Mouse (Mus musculus) heart, embryonic 15.5 days (tissue): Measurements from ENCODE around the gene Irf2. TPM values are rescaled to one million over a fixed set of nuclear protein-coding genes. Genes with fewer than 3 reads are reported as not detected.

Source experiments
- ATAC-seq: fragments of 200-750 bp; cut with Nextera tagmentation; replicated peaks from 2 replicates; pipeline ENCODE4 v1.8.0; 2017; ENCODE audit warnings: low read depth, moderate TSS enrichment; ENCODE audit not compliant: insufficient number of reproducible peaks, insufficient read depth, low FRiP score
- H3K27ac ChIP-seq: fragments of 300-500 bp; sonication (generic); 2 replicates; pipeline ENCODE4 v1.5.1; 2015; ENCODE audit warnings: mild to moderate bottlenecking, inconsistent platforms
- H3K27me3 ChIP-seq: fragments of 300-500 bp; sonication (generic); 2 replicates; pipeline ENCODE4 v1.6.1; 2015; ENCODE audit warnings: inconsistent platforms
- H3K36me3 ChIP-seq: fragments of 300-500 bp; sonication (generic); 2 replicates; pipeline ENCODE4 v1.6.1; 2015; ENCODE audit warnings: mild to moderate bottlenecking, inconsistent platforms
- H3K4me1 ChIP-seq: fragments of 300-500 bp; sonication (generic); replicated peaks from 2 replicates; pipeline ENCODE4 v1.6.1; 2015; ENCODE audit warnings: inconsistent platforms
- H3K4me2 ChIP-seq: fragments of 300-500 bp; sonication (generic); 2 replicates; pipeline ENCODE4 v1.6.1; 2015; ENCODE audit warnings: inconsistent platforms, mild to moderate bottlenecking, moderate library complexity
- H3K4me3 ChIP-seq: fragments of 300-500 bp; sonication (generic); 2 replicates; pipeline ENCODE4 v1.5.1; 2015; ENCODE audit warnings: mild to moderate bottlenecking, inconsistent platforms
- H3K9ac ChIP-seq: fragments of 300-500 bp; sonication (generic); 2 replicates; pipeline ENCODE4 v1.6.1; 2015; ENCODE audit warnings: mild to moderate bottlenecking, inconsistent platforms
- H3K9me3 ChIP-seq: fragments of 300-500 bp; sonication (generic); replicated peaks from 2 replicates; pipeline ENCODE4 v1.6.1; 2016; ENCODE audit warnings: inconsistent platforms
- WGBS: fragments of 180-500 bp; shearing (Covaris S2); methylation state at CpG from one replicate; pipeline ENCODE4 v1.1.7; 2015; ENCODE audit warnings: mixed read lengths; 5-methylcytosine and 5-hydroxymethylcytosine counted together
- polyA plus RNA-seq: library from polyadenylated mRNA; unstranded; fragments of >200 nt; fragmentation: Nextera tagmentation; extraction: Ambion mirVana; gene quantifications from 2 replicates; pipeline ENCODE4 v1.2.1, GENCODE M21; 2015

Gene Irf2
- polyA plus RNA-seq, 1 experiment from 2014 or later: 19.9 TPM

DNA sequence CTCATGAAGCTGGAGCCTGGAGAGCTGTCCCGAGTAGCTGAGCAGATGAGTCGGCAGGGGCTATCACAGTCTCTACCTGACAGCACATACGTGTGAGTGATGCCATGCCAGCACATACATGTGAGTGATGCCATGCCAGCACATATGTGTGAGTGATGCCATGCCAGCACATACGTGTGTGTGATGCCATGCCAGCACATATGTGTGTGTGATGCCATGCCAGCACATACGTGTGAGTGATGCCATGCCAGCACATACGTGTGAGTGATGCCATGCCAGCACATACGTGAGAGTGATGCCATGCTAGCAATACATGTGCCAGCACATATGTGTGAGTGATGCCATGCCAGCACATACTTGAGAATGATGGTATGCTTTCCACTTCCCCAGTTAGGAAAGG lies 18.6 kb downstream of the Irf2 start:
- H3K36me3 ChIP-seq: no peaks in the 10 kb centered on the region
- no peaks in the 10 kb centered on the region for H3K9me3 ChIP-seq
- H3K4me2 ChIP-seq: no peak overlapping the region
- ATAC-seq: no peak
- peaks cover 9% of the 10 kb centered on the region for H3K4me1 ChIP-seq
- no peak overlapping the region for H3K9ac ChIP-seq
- 89% methylated on average over 7 of the region's 7 CpGs for WGBS
- no peak overlapping the region for H3K27ac ChIP-seq
- no peak overlapping the region for H3K4me3 ChIP-seq
- no peaks in the 10 kb centered on the region for H3K27me3 ChIP-seq

DNA sequence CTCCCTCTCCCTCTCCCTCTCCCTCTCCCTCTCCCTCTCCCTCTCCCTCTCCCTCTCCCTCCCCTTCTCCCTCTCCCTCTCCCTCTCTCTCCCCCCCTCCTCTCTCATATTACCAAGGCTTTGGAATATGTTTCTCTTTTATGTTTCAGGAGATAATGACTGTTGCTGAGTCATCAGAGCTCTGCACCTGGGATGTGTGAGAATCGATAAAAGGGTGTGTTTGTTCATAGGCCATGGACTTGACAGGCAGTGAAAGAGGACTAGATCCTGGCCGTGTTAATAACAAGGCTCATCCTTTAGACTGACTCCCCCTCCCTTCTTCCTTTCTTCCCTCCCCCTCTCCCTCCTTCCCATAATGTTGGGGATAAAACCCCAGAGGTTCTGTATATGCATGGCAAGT lies 19.1 kb downstream of the Irf2 start:
- H3K27ac ChIP-seq: no peak overlapping the region
- H3K4me3 ChIP-seq: no peak overlapping the region
- no peaks in the 10 kb centered on the region for H3K9me3 ChIP-seq
- H3K9ac ChIP-seq: no peak overlapping the region
- ATAC-seq: no peak
- H3K36me3 ChIP-seq: no peaks in the 10 kb centered on the region
- peaks cover 9% of the 10 kb centered on the region for H3K4me1 ChIP-seq
- WGBS: 80% methylated on average over 2 of the region's 2 CpGs
- H3K4me2 ChIP-seq: no peak overlapping the region
- H3K27me3 ChIP-seq: no peaks in the 10 kb centered on the region

DNA sequence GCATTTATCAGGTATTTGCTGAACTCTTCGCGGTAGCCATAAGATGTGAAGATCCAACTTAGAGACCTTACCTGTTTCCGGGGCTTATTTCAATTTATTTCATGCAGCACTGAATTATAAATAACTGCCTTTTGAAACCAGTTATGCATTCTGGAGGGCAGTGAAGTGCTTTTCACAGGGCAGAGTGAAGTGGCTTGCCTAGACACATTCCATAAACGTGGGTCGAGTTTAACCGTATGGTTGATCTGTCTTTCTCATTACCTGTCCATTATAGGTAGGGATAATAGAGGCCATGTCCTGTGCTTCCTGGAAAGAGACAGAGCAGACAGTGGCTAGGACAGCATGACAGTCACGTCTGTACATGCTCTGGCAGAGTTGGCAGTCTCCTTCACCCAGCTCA lies 20.0 kb downstream of the Irf2 start:
- 0 out of 2 replicates have a peak, but pooled peaks have one; percentile 31 for ATAC-seq
- no peak overlapping the region for H3K27ac ChIP-seq
- no peaks in the 10 kb centered on the region for H3K9me3 ChIP-seq
- H3K36me3 ChIP-seq: no peaks in the 10 kb centered on the region
- no peak overlapping the region for H3K4me2 ChIP-seq
- H3K27me3 ChIP-seq: no peaks in the 10 kb centered on the region
- WGBS: 77% methylated on average over 7 of the region's 7 CpGs
- peaks cover 7% of the 10 kb centered on the region for H3K4me1 ChIP-seq
- no peak overlapping the region for H3K4me3 ChIP-seq
- H3K9ac ChIP-seq: no peak overlapping the region

- no peaks in the 10 kb centered on the region for H3K36me3 ChIP-seq
- H3K27me3 ChIP-seq: no peaks in the 10 kb centered on the region
- no peak overlapping the region for H3K4me3 ChIP-seq
- peaks cover 12% of the 10 kb centered on the region for H3K4me1 ChIP-seq
- H3K9ac ChIP-seq: no peak overlapping the region
- no peak overlapping the region for H3K4me2 ChIP-seq
- H3K9me3 ChIP-seq: no peaks in the 10 kb centered on the region
- ATAC-seq: no peak
- WGBS: 89% methylated on average over 7 of the region's 7 CpGs
- no peak overlapping the region for H3K27ac ChIP-seq
Observed at GRCm38 (mm10) chr8:46760701-46761100, 21.2 kb downstream of the Irf2 start.

DNA sequence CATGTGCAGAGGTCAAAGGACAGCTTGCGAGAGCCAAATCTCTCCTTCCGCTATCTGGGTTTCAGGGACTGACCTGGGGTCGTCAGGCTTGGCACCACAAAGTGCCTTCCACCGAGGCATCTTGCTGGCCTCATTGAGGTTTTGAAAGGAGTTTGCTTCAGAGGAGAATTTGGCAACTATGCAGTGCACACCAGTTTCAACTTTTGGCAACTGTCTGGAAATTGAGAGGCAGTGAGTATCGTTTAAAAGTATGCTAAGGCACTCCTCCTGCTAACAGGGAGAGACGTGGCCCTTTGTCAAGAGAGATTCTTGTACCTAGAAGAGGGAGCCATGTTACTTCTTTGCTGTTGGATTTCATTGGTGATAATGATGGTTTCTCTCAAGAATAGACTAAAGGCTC lies 21.9 kb downstream of the Irf2 start:
- H3K27me3 ChIP-seq: no peaks in the 10 kb centered on the region
- 73% methylated on average over 6 of the region's 6 CpGs for WGBS
- H3K9ac ChIP-seq: no peak overlapping the region
- ATAC-seq: no peak
- H3K36me3 ChIP-seq: no peaks in the 10 kb centered on the region
- H3K27ac ChIP-seq: no peak overlapping the region
- no peak overlapping the region for H3K4me2 ChIP-seq
- no peak overlapping the region for H3K4me3 ChIP-seq
- no peaks in the 10 kb centered on the region for H3K9me3 ChIP-seq
- H3K4me1 ChIP-seq: peaks cover 14% of the 10 kb centered on the region

GRCm38 (mm10) chr8:46769408-46770180 lies 30.1 kb downstream of the Irf2 start:
- Histone ChIP-seq H3K27ac (0 out of 2 replicates have a peak overlapping the region, but pooled peaks have one; percentile 19), H3K36me3 (peaks cover 4% of the 10 kb centered on the region; the same call in 1 of the 2 replicates), H3K4me1 (peaks cover 13% of the 10 kb centered on the region), H3K4me3 (no peak overlapping the region), H3K4me2 (no peak overlapping the region), H3K9me3 (no peaks in the 10 kb centered on the region), H3K27me3 (no peaks in the 10 kb centered on the region), H3K9ac (no peak overlapping the region)
- ATAC-seq: no peak
- 75% methylated on average over 11 of the region's 11 CpGs for WGBS

GRCm38 (mm10) chr8:46770905-46771516 lies 31.5 kb downstream of the Irf2 start:
- WGBS: 81% methylated on average over 7 of the region's 7 CpGs

DNA sequence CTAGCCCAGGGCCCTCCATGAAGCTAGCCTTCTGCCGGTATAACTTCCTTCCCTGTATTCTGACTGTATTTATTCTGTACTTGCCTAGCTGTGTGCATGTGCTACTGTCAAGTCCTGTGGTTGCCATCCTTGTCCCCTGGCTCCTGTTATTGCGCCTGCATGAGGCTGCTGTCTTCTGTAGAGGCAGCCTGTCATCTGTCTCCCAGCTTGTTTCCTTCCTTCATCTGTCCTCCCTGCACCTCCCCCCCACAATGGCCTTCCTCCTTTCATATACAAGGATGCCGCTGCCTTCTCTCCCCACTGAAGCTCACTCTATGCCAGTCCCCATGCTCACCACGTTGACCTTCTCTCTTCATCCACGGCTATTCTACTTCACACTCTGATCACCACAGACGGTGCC lies 33.3 kb downstream of the Irf2 start:
- H3K4me1 ChIP-seq: peaks cover 6% of the 10 kb centered on the region; the same call in 1 of the 2 replicates
- no peak overlapping the region for H3K4me2 ChIP-seq
- 88% methylated on average over 6 of the region's 6 CpGs for WGBS
- H3K9ac ChIP-seq: no peak overlapping the region
- no peak overlapping the region for H3K27ac ChIP-seq
- no peaks in the 10 kb centered on the region for H3K27me3 ChIP-seq
- H3K9me3 ChIP-seq: no peaks in the 10 kb centered on the region
- no peak overlapping the region for H3K4me3 ChIP-seq
- ATAC-seq: no peak
- peaks cover 4% of the 10 kb centered on the region; the same call in 1 of the 2 replicates for H3K36me3 ChIP-seq

More at GRCm38 (mm10) chr8:46770905-46771516, 31.5 kb downstream of the Irf2 start:
- no peak overlapping the region for H3K4me3 ChIP-seq
- H3K4me1 ChIP-seq: peaks cover 7% of the 10 kb centered on the region
- H3K27me3 ChIP-seq: no peaks in the 10 kb centered on the region
- no peaks in the 10 kb centered on the region for H3K9me3 ChIP-seq
- H3K27ac ChIP-seq: no peak overlapping the region
- no peak overlapping the region for H3K4me2 ChIP-seq
- no peak for ATAC-seq
- H3K36me3 ChIP-seq: peaks cover 4% of the 10 kb centered on the region; the same call in 1 of the 2 replicates
- H3K9ac ChIP-seq: no peak overlapping the region

DNA sequence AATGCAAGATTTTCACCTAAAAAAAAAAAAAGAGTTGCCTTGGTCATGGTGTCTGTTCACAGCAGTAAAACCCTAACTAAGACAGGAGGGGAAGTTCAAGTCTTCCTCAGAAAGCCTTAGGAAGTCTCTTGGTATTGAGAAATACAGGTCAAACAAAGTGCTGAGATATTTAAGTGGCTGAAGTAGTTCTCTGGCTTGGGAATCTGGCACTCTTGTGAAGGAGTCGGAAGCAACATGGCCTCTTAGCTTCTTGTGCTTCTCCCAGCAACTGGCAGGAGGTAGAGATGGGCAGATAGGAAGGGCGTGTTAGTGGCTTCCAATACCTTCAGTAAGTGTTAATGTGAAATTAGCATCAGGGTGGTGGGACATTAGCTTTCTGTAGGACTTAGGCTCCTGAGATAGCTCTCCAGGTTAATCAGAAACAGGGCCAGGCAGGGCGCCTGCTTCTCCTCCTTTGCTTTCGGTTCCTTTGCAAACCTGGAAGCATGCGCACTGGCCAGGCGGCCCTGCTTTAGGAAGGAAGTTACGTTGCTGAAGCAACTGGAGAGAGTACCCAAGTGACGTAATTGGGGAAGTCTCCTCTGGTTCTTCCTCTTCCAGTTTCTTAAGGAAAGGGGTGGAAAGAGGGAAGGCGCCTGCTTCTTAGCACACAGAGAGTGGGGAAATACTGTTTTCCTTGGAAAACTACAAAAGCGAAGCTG lies 38.4 kb downstream of the Irf2 start:
- no peak overlapping the region for H3K4me2 ChIP-seq
- no peaks in the 10 kb centered on the region; the same call in 1 of the 2 replicates for H3K4me1 ChIP-seq
- H3K9ac ChIP-seq: no peak overlapping the region
- H3K9me3 ChIP-seq: no peaks in the 10 kb centered on the region
- no peak for ATAC-seq
- peaks cover 4% of the 10 kb centered on the region; the same call in 1 of the 2 replicates for H3K36me3 ChIP-seq
- H3K4me3 ChIP-seq: no peak overlapping the region
- no peak overlapping the region for H3K27ac ChIP-seq
- H3K27me3 ChIP-seq: no peaks in the 10 kb centered on the region
- WGBS: 83% methylated on average over 10 of the region's 10 CpGs

- no peak overlapping the region for H3K4me2 ChIP-seq
- H3K9ac ChIP-seq: no peak overlapping the region
- no peak overlapping the region for H3K4me3 ChIP-seq
- no peaks in the 10 kb centered on the region; the same call in 1 of the 2 replicates for H3K4me1 ChIP-seq
- no peak overlapping the region for H3K27ac ChIP-seq
- no peaks in the 10 kb centered on the region for H3K36me3 ChIP-seq
- ATAC-seq: no peak
- 74% methylated on average over 6 of the region's 6 CpGs for WGBS
- H3K9me3 ChIP-seq: no peaks in the 10 kb centered on the region
- no peaks in the 10 kb centered on the region for H3K27me3 ChIP-seq
Observed at GRCm38 (mm10) chr8:46781067-46781657, 41.6 kb downstream of the Irf2 start.

- H3K4me2 ChIP-seq: no peak overlapping the region
- no peaks in the 10 kb centered on the region for H3K9me3 ChIP-seq
- H3K4me3 ChIP-seq: no peak overlapping the region
- no peak for ATAC-seq
- H3K4me1 ChIP-seq: no peaks in the 10 kb centered on the region; the same call in 1 of the 2 replicates
- 96% methylated on average over 5 of the region's 5 CpGs for WGBS
- no peak overlapping the region for H3K27ac ChIP-seq
- H3K9ac ChIP-seq: no peak overlapping the region
- no peaks in the 10 kb centered on the region for H3K27me3 ChIP-seq
- H3K36me3 ChIP-seq: no peaks in the 10 kb centered on the region
Observed at GRCm38 (mm10) chr8:46782254-46782653, 42.7 kb downstream of the Irf2 start.
